Mouse (Mus musculus) myocyte (in vitro differentiated cells): ENCODE measurements around the gene Polr1b. TPM values are rescaled to one million over a fixed set of nuclear protein-coding genes. Genes with fewer than 3 reads are reported as not detected.

Experiments used
- H3K27me3 ChIP-seq: one replicate; pipeline ENCODE4 v1.6.1; 2011; ENCODE audit not compliant: control insufficient read depth, insufficient read depth, insufficient read length
- H3K36me3 ChIP-seq: one replicate; pipeline ENCODE4 v1.6.1; 2011; ENCODE audit not compliant: control insufficient read depth, insufficient read depth
- H3K4me2 ChIP-seq: one replicate; pipeline ENCODE4 v1.6.1; 2011; ENCODE audit warnings: low read depth, control low read depth
- H3K4me3 ChIP-seq: one replicate; pipeline ENCODE4 v1.5.1; 2011; ENCODE audit warnings: mild to moderate bottlenecking, control low read depth, moderate library complexity
- H3K79me2 ChIP-seq: one replicate; pipeline ENCODE4 v1.6.1; 2011; ENCODE audit not compliant: control insufficient read depth, insufficient read depth
- H3ac ChIP-seq: one replicate; pipeline ENCODE4 v1.6.1; 2011; ENCODE audit not compliant: control insufficient read depth, insufficient read length
- CEBPB ChIP-seq: IDR thresholded peaks from 2 replicates; pipeline ENCODE4 v1.6.1; 2011; ENCODE audit warnings: mild to moderate bottlenecking, moderate library complexity; ENCODE audit not compliant: poor library complexity, insufficient read depth, severe bottlenecking
- E2F4 ChIP-seq: IDR thresholded peaks from one replicate; pipeline ENCODE4 v1.6.1; 2011; ENCODE audit warnings: mild to moderate bottlenecking, control low read depth, moderate library complexity; ENCODE audit not compliant: insufficient read depth
- MAX ChIP-seq: IDR thresholded peaks from one replicate; pipeline ENCODE4 v1.6.1; 2011; ENCODE audit warnings: low read depth, mild to moderate bottlenecking, control low read depth
- MYOD1 ChIP-seq, 3 experiments: IDR thresholded peaks; one replicate each; pipeline ENCODE4 v1.6.1; 2011; ENCODE audit warnings: control low read depth in 2 of 3, low read depth in 2 of 3, mild to moderate bottlenecking in 2 of 3, moderate library complexity in 1 of 3; ENCODE audit not compliant: insufficient read length in 2 of 3, control insufficient read depth in 1 of 3
- MYOG ChIP-seq, 3 experiments: IDR thresholded peaks; one replicate each; pipeline ENCODE4 v1.6.1; 2011; ENCODE audit warnings: control low read depth in 2 of 3, low read depth in 2 of 3, mild to moderate bottlenecking in 2 of 3; ENCODE audit not compliant: insufficient read length in 2 of 3, control insufficient read depth in 1 of 3, insufficient read depth in 1 of 3
- POLR2A ChIP-seq: IDR thresholded peaks from one replicate; pipeline ENCODE4 v1.6.1; 2011; ENCODE audit warnings: low read depth, mild to moderate bottlenecking, control low read depth, moderate library complexity; ENCODE audit not compliant: insufficient read length
- POLR2AphosphoS2 ChIP-seq: IDR thresholded peaks from one replicate; pipeline ENCODE4 v1.6.1; 2011; ENCODE audit warnings: low read depth, control low read depth; ENCODE audit not compliant: insufficient read length
- REST ChIP-seq: IDR thresholded peaks from one replicate; pipeline ENCODE4 v1.6.1; 2011; ENCODE audit warnings: mild to moderate bottlenecking, control low read depth, moderate library complexity; ENCODE audit not compliant: insufficient read depth, insufficient read length
- SRF ChIP-seq: IDR thresholded peaks from one replicate; pipeline ENCODE4 v1.6.1; 2011; ENCODE audit warnings: low read depth; ENCODE audit not compliant: control insufficient read depth, insufficient read length
- TCF12 ChIP-seq: IDR thresholded peaks from one replicate; pipeline ENCODE4 v1.6.1; 2011; ENCODE audit warnings: mild to moderate bottlenecking, control low read depth; ENCODE audit not compliant: poor library complexity, insufficient read depth, severe bottlenecking
- TCF3 ChIP-seq: IDR thresholded peaks from one replicate; pipeline ENCODE4 v1.6.1; 2011; ENCODE audit warnings: low read depth, control low read depth; ENCODE audit not compliant: insufficient read length
- USF1 ChIP-seq: IDR thresholded peaks from one replicate; pipeline ENCODE4 v1.6.1; 2011; ENCODE audit warnings: low read depth, mild to moderate bottlenecking, control low read depth, moderate library complexity
- polyA plus RNA-seq: library from polyadenylated mRNA; unstranded; fragments of >200 nt; fragmentation: generic; extraction: Trizol; gene quantifications from one replicate; pipeline ENCODE4 v1.2.1, GENCODE M21; 2012; ENCODE audit warnings: missing spikeins

Gene Polr1b
- polyA plus RNA-seq, 1 experiment = 15.6 TPM

GRCm38 (mm10) chr2:129173386-129173785, 72.6 kb downstream of the Polr1b start:
- TF ChIP-seq POLR2AphosphoS2 = no peak
- no peak for TF ChIP-seq SRF
- TF ChIP-seq USF1 = no peak
- TF ChIP-seq CEBPB = no peak
- no peak for TF ChIP-seq MYOG (IDR thresholded peaks at IDR 0.05; ENCODE audit: control insufficient read depth in 1 of 3, insufficient read depth in 1 of 3, insufficient read length in 2 of 3, low read depth in 2 of 3)
- Histone ChIP-seq H3ac (no peak overlapping the region), H3K4me2 (no peak overlapping the region), H3K36me3 (no peaks in the 10 kb centered on the region), H3K4me3 (no peak overlapping the region), H3K79me2 (no peaks in the 10 kb centered on the region), H3K27me3 (no peaks in the 10 kb centered on the region)

DNA sequence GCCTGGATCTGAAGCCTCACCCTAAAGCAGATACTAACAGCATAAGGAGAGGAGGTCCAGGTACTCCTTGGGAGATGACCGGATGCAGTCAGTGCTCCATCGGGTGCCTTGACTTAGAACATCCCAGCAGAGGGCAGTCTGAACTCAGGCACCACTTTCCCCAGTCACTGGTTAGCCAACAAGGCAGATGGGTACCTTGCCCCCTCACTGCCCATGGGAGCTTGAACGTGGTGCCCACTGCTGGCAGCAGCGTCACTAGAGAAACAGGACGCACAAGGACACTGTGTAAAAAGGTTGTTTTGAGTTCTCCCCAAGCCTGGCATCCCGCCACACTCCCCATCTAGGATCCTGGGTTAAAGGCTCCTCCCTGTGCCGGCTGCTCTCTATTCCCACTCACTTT, 73.7 kb downstream of the Polr1b start:
- Histone ChIP-seq H3K79me2 (no peaks in the 10 kb centered on the region), H3K27me3 (no peaks in the 10 kb centered on the region), H3K36me3 (no peaks in the 10 kb centered on the region), H3K4me3 (no peak overlapping the region), H3ac (no peak overlapping the region), H3K4me2 (peak overlapping the region; percentile 71)
- TF ChIP-seq POLR2AphosphoS2 (no peak), POLR2A (no peak), TCF3 (no peak), USF1 (no peak), MYOD1 (IDR thresholded peaks at IDR 0.05; ENCODE audit: control insufficient read depth in 1 of 3, insufficient read length in 2 of 3, low read depth in 2 of 3) (no peak), TCF12 (no peak), CEBPB (no peak), MAX (no peak), MYOG (IDR thresholded peaks at IDR 0.05; ENCODE audit: control insufficient read depth in 1 of 3, insufficient read depth in 1 of 3, insufficient read length in 2 of 3, low read depth in 2 of 3) (no peak), REST (no peak), SRF (no peak), E2F4 (no peak)

- Histone ChIP-seq H3ac (no peak overlapping the region), H3K4me2 (peak overlapping the region; percentile 71), H3K79me2 (no peaks in the 10 kb centered on the region), H3K36me3 (no peaks in the 10 kb centered on the region), H3K4me3 (no peak overlapping the region), H3K27me3 (no peaks in the 10 kb centered on the region)
- TF ChIP-seq CEBPB = peak; percentile 0; the same call in 1 of the 2 replicates
- no peak for TF ChIP-seq E2F4
- TF ChIP-seq TCF12 = no peak
These were observed 74.8 kb downstream of the Polr1b start for GRCm38 (mm10) chr2:129175636-129176035.

Other genes starting within 250 kb of the Polr1b start
- 0.19 TPM for gene Fbln7, start 238.0 kb upstream of the Polr1b start, polyA plus RNA-seq
- gene Zc3h8, start 156.9 kb upstream of the Polr1b start, polyA plus RNA-seq = 1.8 TPM
- 1.6 TPM for gene Zc3h6, start 133.6 kb upstream of the Polr1b start, polyA plus RNA-seq
- gene Gm10762, start 133.3 kb upstream of the Polr1b start, polyA plus RNA-seq = 2.8 TPM
- gene Vinac1, start 52.8 kb upstream of the Polr1b start, polyA plus RNA-seq = 0.06 TPM
- gene Ttl, start 35.1 kb upstream of the Polr1b start, polyA plus RNA-seq = 9.9 TPM
- 36.8 TPM for gene Chchd5, start 28.7 kb downstream of the Polr1b start, polyA plus RNA-seq
- 41.7 TPM for gene Slc20a1, start 97.8 kb downstream of the Polr1b start, polyA plus RNA-seq
- 9.9 TPM for gene Ckap2l, start 196.2 kb downstream of the Polr1b start, polyA plus RNA-seq
- not detected for gene Il1a, start 209.0 kb downstream of the Polr1b start, polyA plus RNA-seq